Mouse (Mus musculus) neural tube, embryonic 13.5 days (tissue): ENCODE data around the gene Csf1. TPM values are rescaled to one million over a fixed set of nuclear protein-coding genes. Genes with fewer than 3 reads are reported as not detected.
A peak's percentile ranks its signal among the peaks of the same experiment; 100 is the strongest.

ENCODE experiments used
- ATAC-seq: fragments of 200-750 bp; cut with Nextera tagmentation; 2 replicates; pipeline ENCODE4 v1.8.0; 2017; ENCODE audit warnings: low read depth, mild to moderate bottlenecking, moderate TSS enrichment, moderate library complexity
- H3K27ac ChIP-seq: fragments of 300-500 bp; sonication (generic); replicated peaks from 2 replicates; pipeline ENCODE4 v1.5.1; 2015; ENCODE audit warnings: moderate library complexity, mild to moderate bottlenecking, inconsistent platforms
- H3K27me3 ChIP-seq: fragments of 300-500 bp; sonication (generic); 2 replicates; pipeline ENCODE4 v1.6.1; 2015; ENCODE audit warnings: mild to moderate bottlenecking, inconsistent platforms
- H3K36me3 ChIP-seq: fragments of 300-500 bp; sonication (generic); 2 replicates; pipeline ENCODE4 v1.6.1; 2015; ENCODE audit warnings: mild to moderate bottlenecking, inconsistent platforms
- H3K4me1 ChIP-seq: fragments of 300-500 bp; sonication (generic); replicated peaks from 2 replicates; pipeline ENCODE4 v1.6.1; 2015; ENCODE audit warnings: inconsistent platforms
- H3K4me2 ChIP-seq: fragments of 300-500 bp; sonication (generic); 2 replicates; pipeline ENCODE4 v1.6.1; 2015; ENCODE audit warnings: inconsistent platforms, mild to moderate bottlenecking, moderate library complexity
- H3K4me3 ChIP-seq: fragments of 300-500 bp; sonication (generic); 2 replicates; pipeline ENCODE4 v1.5.1; 2015; ENCODE audit warnings: mild to moderate bottlenecking, inconsistent platforms
- H3K9ac ChIP-seq: fragments of 300-500 bp; sonication (generic); 2 replicates; pipeline ENCODE4 v1.6.1; 2015; ENCODE audit warnings: moderate library complexity, mild to moderate bottlenecking, inconsistent platforms
- H3K9me3 ChIP-seq: fragments of 300-500 bp; sonication (generic); 2 replicates; pipeline ENCODE4 v1.6.1; 2016; ENCODE audit warnings: inconsistent platforms
- WGBS: fragments of 180-500 bp; shearing (Covaris S2); methylation state at CpG from one replicate; pipeline ENCODE4 v1.1.7; 2015; 5-methylcytosine and 5-hydroxymethylcytosine counted together
- polyA plus RNA-seq: library from polyadenylated mRNA; unstranded; fragments of >200 nt; fragmentation: Nextera tagmentation; extraction: Ambion mirVana; gene quantifications from 2 replicates; pipeline ENCODE4 v1.2.1, GENCODE M21; 2015

Csf1 gene
- polyA plus RNA-seq, 1 experiment from 2014 or later = 7.9 TPM

DNA sequence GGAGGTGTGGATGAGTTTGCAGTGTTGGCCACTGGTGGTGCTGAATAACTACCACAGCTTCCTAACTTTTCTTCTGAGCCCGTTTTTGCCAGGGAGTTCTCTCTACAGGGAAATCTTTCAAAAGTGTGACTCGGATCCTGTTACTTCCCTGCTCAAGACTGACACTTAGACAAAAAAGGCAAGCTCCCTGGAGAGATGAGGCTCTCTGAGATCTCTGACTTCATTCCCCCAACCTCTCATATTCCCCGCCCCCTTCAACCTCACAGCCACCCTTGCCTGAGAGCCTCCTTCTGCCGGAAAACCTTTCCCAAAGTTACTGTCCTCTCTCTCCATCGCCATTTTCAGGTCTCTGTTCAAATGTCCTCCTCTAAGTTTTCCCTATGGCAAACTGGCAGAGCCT, 14.8 kb upstream of the Csf1 start:
- Histone ChIP-seq H3K36me3 (no peaks in the 10 kb centered on the region), H3K9me3 (no peaks in the 10 kb centered on the region), H3K4me2 (no peak overlapping the region), H3K27me3 (no peaks in the 10 kb centered on the region), H3K4me3 (no peak overlapping the region), H3K4me1 (peaks cover 17% of the 10 kb centered on the region), H3K27ac (no peak overlapping the region), H3K9ac (no peak overlapping the region)
- 58% methylated on average over 5 of the region's 5 CpGs for WGBS
- ATAC-seq = no peak

DNA sequence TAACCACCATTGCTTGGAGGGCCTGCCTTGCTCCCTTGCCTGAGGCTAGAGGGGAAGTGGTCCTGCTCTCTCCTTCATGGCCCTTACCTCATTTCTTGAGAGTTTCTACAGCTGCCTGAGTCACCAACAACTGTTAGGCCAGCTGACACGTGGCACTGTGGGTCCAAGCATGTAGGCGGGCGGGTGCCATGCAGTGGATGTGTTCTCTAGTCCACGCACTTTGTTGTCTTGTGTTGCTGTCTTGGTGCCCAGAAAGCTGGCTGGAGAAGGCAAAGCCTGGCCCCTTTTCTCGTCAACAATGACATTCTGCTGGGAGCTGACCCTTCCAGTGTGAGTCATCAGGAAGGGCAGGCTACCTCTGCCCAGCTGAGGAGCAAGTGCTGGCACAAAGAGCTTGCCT, 12.6 kb upstream of the Csf1 start:
- H3K4me2 ChIP-seq = no peak overlapping the region
- H3K4me3 ChIP-seq = no peak overlapping the region
- WGBS = 76% methylated on average over 5 of the region's 5 CpGs
- no peak overlapping the region for H3K27ac ChIP-seq
- no peak overlapping the region for H3K9ac ChIP-seq
- H3K36me3 ChIP-seq = no peaks in the 10 kb centered on the region
- H3K4me1 ChIP-seq = peaks cover 23% of the 10 kb centered on the region
- H3K9me3 ChIP-seq = no peaks in the 10 kb centered on the region
- ATAC-seq = no peak
- no peaks in the 10 kb centered on the region for H3K27me3 ChIP-seq

DNA sequence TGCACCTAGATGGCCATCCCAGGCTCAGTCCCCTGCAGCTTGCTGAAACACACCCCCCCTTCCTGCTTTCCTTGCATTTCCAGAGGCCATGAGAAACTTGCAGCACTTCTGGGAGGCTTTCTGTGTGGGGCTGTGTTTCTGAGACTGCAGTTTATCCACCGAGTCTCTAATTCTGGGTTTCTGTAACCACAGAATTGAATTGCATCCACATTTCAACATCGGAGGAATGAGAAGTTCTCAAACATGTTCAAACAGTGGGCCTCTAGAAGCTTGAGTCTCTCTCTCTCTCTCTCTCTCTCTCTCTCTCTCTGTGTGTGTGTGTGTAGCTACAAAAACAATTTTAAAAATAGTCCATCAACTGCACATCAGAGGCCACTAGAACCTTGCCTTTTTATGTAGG, 9.4 kb upstream of the Csf1 start:
- Histone ChIP-seq H3K9me3 (no peaks in the 10 kb centered on the region), H3K9ac (no peak overlapping the region), H3K4me2 (no peak overlapping the region), H3K27ac (no peak overlapping the region), H3K36me3 (no peaks in the 10 kb centered on the region), H3K27me3 (no peaks in the 10 kb centered on the region), H3K4me3 (no peak overlapping the region), H3K4me1 (0 out of 2 replicates have a peak, but pooled peaks cover 6% of the 10 kb centered on the region)
- no peak for ATAC-seq
- 83% methylated on average over 2 of the region's 2 CpGs for WGBS

DNA sequence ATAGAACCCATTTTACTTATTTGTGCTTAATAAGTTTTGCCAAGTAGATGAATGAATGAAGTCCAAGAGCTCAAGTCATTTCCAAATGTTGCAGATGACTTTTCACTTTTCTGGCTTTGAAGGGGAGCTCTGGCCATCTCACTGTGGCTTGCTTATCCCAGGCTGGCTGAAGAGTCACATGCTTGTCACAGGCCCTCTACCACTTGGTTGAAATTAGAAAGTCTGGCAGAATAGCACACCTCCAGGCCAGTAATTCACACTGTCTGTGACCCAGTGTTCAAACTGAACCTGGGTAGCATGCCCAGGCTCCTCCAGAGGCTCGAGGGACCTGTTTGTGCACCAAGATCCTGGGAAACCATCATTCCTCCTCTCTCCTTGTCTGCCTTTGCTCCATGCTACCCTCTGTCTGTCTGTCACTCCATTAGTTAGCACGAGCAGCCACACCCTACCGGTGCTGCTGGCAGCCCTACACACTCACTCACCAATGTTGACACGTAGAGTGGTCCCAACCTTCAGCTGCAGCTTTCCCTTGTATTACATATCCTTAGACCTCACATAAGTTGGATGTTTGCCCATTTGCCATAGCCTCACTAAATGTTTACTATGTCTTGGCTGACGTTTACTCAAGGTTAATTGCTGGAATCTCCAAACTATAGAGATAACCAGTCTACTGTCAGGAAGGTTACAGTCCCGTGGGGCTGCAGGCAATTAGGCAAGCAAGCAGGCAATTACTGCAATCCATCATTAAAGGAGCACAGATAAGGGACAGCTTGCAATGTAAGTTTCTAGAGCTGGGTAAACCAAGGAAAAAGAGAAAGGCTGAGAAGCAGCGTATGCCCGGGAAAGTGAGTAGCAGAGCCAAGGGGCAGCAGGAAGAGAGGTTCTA, 8.1 kb upstream of the Csf1 start:
- Histone ChIP-seq H3K9me3 (no peaks in the 10 kb centered on the region), H3K4me2 (no peak overlapping the region), H3K36me3 (no peaks in the 10 kb centered on the region), H3K27ac (no peak overlapping the region), H3K4me1 (0 out of 2 replicates have a peak, but pooled peaks cover 6% of the 10 kb centered on the region), H3K9ac (no peak overlapping the region), H3K27me3 (no peaks in the 10 kb centered on the region), H3K4me3 (no peak overlapping the region)
- WGBS = 74% methylated on average over 8 of the region's 8 CpGs
- no peak for ATAC-seq

DNA sequence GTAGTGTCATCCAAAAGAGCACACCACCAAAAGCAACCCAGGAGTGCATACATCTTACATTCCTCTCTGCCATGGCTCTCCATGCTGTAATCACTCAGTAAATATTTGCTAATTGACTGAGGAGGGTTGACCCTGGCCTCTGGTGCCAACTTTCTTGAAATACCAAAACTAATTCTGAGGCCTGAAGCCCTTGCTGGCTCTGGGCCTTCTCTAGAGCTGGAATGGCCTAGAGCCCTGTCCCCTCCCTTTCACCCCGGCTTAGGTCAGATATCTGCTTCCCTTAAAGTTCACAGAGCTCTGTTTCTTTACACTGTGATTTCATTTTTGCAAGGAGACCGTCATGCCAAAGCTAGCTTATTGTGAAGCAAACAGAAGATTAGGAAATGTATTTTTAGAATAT, 6.5 kb upstream of the Csf1 start:
- no peak for ATAC-seq

DNA sequence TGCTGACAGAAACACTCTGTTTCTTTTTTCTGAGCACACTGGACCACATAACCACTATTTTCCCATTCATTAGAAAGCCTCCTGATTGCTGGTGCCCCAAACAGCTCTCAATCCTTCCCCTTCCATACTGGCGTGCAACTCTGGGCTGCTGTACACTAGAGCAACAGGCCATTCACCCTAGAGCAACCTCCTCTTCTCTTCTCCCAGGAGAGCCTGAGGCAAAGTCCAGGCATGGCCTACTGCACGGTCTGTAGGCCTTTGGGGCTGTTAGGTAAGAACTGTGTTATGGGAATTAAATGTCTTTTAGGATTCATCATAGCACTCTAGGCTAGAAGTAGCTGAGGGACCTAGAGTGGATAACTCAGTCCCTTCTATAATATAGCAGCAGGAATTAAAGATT, 5.7 kb upstream of the Csf1 start:
- Histone ChIP-seq H3K4me3 (no peak overlapping the region), H3K9me3 (no peaks in the 10 kb centered on the region), H3K27ac (no peak overlapping the region), H3K4me1 (peaks cover 9% of the 10 kb centered on the region), H3K4me2 (no peak overlapping the region), H3K27me3 (no peaks in the 10 kb centered on the region), H3K36me3 (no peaks in the 10 kb centered on the region), H3K9ac (no peak overlapping the region)
- WGBS = 78% methylated on average over 2 of the region's 2 CpGs
- no peak for ATAC-seq

More for the DNA sequence above, 6.5 kb upstream of the Csf1 start:
- no peaks in the 10 kb centered on the region for H3K9me3 ChIP-seq
- H3K27ac ChIP-seq = no peak overlapping the region
- H3K36me3 ChIP-seq = no peaks in the 10 kb centered on the region
- H3K4me1 ChIP-seq = 0 out of 2 replicates have a peak, but pooled peaks cover 6% of the 10 kb centered on the region
- H3K9ac ChIP-seq = no peak overlapping the region
- 73% methylated on average over 2 of the region's 2 CpGs for WGBS
- H3K27me3 ChIP-seq = no peaks in the 10 kb centered on the region
- no peak overlapping the region for H3K4me2 ChIP-seq
- H3K4me3 ChIP-seq = no peak overlapping the region

DNA sequence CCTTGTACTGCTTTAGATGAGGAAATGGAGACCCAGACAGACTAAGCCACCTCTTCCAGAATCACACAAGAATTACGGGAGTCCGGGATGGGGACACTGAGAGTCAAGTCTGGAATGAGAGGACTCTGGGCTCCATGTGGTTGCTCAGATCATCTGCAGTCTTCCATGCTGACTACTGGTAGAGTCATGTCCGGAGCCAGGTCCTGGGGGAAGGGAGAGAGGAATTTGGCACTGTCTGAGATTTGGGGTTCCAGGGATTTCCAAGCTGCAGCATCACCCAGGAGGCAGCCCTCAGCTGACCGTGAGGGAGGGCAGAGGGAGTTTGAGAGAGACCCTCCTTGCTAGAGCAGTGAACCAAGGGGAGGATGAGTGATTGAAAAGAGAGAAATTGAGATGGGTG, 3.3 kb upstream of the Csf1 start:
- H3K27me3 ChIP-seq = no peaks in the 10 kb centered on the region
- H3K27ac ChIP-seq = no peak overlapping the region
- no peak overlapping the region for H3K4me2 ChIP-seq
- H3K9ac ChIP-seq = no peak overlapping the region
- no peak overlapping the region for H3K4me3 ChIP-seq
- H3K4me1 ChIP-seq = peaks cover 28% of the 10 kb centered on the region
- no peaks in the 10 kb centered on the region for H3K9me3 ChIP-seq
- no peaks in the 10 kb centered on the region for H3K36me3 ChIP-seq
- ATAC-seq = no peak
- WGBS = 84% methylated on average over 4 of the region's 4 CpGs

DNA sequence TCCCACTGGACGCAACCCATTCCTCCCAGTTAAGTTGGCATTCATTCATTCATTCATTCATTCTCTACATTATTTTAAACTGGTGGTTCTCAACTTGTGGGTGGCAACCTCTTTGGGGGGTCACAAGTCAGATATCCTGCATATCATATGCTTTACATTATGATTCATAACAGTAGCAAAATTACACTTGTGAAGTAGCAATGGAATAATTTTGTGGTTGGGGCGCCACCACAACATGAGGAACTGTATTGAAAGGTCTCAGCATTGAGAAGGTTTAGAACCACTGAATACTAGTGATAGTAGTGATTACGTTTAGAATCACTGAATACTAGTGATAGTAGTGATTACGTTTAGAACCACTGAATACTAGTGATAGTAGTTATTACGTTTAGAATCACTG, 1.2 kb upstream of the Csf1 start:
- Histone ChIP-seq H3K27ac (no peak overlapping the region), H3K4me1 (peaks cover 37% of the 10 kb centered on the region), H3K4me3 (no peak overlapping the region), H3K4me2 (no peak overlapping the region), H3K36me3 (no peaks in the 10 kb centered on the region), H3K9ac (no peak overlapping the region), H3K27me3 (no peaks in the 10 kb centered on the region), H3K9me3 (no peaks in the 10 kb centered on the region)
- ATAC-seq = no peak
- 95% methylated on average over 5 of the region's 5 CpGs for WGBS

DNA sequence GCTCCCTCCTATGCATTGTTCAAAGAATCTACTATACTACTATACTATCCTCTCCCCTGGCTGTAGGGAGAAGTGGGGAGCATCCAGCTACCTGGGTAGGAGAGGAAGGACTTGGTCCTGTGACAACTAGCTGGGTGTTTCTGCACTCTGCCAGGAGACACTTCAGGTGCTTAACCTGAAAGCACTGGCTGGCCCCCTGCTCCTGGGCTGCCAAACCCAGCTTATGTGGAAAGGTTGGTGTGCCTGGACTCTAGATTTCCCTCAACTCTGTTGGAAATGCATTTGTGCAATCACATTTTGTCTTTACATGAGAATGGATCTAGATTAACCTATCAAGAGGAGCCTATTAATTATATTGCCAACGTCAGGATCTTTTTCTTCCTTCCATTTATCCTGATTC, 502 bp upstream of the Csf1 start:
- peaks cover 37% of the 10 kb centered on the region for H3K4me1 ChIP-seq
- WGBS = 25% methylated on average over 1 of the region's 1 CpGs
- peak overlapping the region; percentile 94 for H3K4me2 ChIP-seq
- H3K9me3 ChIP-seq = no peaks in the 10 kb centered on the region
- H3K36me3 ChIP-seq = no peaks in the 10 kb centered on the region
- no peak overlapping the region for H3K4me3 ChIP-seq
- H3K27me3 ChIP-seq = no peaks in the 10 kb centered on the region
- ATAC-seq = no peak
- H3K9ac ChIP-seq = peak overlapping the region; percentile 88; the same call in 1 of the 2 replicates
- H3K27ac ChIP-seq = peak overlapping the region; percentile 85

DNA sequence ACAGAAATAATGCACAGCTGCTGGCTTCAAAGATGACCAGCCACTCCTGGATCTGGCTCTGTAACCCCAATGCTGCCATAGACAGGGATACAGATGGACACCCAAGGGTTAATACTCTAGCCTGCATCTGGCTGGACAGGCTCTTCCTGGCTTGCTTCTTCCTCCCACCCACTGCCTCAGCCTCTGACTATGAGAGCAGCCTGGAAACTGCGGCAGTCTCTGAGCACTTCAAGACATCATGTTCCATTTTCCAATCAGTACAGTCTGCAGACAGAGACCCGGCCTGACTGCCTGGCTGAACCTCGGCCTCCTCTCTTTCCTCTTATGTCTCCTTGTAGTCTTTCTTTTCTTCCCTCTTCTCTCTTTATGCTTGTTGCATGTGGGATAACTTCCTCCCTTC, 1.6 kb downstream of the Csf1 start:
- WGBS = 36% methylated on average over 3 of the region's 3 CpGs
- no peak for ATAC-seq

DNA sequence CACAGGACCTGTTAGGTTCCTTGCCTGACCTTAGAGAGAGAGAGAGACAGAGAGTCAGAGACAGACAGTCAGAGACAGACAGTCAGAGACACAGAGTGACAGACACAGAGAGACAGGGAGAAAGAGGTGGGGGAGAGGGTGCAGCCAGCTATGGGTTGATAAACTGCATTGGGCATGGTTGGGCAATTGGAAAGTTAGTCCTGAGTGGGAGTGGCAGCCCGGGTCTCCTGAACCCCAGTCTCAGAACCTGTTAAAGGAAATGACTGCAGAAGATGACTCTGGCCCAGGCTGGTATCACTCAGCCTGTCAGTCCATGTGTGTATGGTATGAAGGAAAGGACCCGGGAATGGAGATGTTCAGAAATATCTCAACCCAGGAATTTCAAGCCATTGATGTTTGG, 2.1 kb downstream of the Csf1 start:
- H3K27ac ChIP-seq = no peak overlapping the region
- WGBS = 81% methylated on average over 2 of the region's 2 CpGs
- H3K9ac ChIP-seq = no peak overlapping the region
- no peak for ATAC-seq
- H3K27me3 ChIP-seq = no peaks in the 10 kb centered on the region
- no peaks in the 10 kb centered on the region for H3K9me3 ChIP-seq
- H3K4me1 ChIP-seq = peaks cover 37% of the 10 kb centered on the region
- H3K4me3 ChIP-seq = peak overlapping the region; percentile 67
- H3K4me2 ChIP-seq = peak overlapping the region; percentile 94
- no peaks in the 10 kb centered on the region for H3K36me3 ChIP-seq

More for the DNA sequence above, 1.6 kb downstream of the Csf1 start:
- Histone ChIP-seq H3K27me3 (no peaks in the 10 kb centered on the region), H3K9ac (peak overlapping the region; percentile 88), H3K36me3 (no peaks in the 10 kb centered on the region), H3K4me2 (peak overlapping the region; percentile 94), H3K27ac (no peak overlapping the region), H3K9me3 (no peaks in the 10 kb centered on the region), H3K4me3 (peak overlapping the region; percentile 67), H3K4me1 (peaks cover 37% of the 10 kb centered on the region)

DNA sequence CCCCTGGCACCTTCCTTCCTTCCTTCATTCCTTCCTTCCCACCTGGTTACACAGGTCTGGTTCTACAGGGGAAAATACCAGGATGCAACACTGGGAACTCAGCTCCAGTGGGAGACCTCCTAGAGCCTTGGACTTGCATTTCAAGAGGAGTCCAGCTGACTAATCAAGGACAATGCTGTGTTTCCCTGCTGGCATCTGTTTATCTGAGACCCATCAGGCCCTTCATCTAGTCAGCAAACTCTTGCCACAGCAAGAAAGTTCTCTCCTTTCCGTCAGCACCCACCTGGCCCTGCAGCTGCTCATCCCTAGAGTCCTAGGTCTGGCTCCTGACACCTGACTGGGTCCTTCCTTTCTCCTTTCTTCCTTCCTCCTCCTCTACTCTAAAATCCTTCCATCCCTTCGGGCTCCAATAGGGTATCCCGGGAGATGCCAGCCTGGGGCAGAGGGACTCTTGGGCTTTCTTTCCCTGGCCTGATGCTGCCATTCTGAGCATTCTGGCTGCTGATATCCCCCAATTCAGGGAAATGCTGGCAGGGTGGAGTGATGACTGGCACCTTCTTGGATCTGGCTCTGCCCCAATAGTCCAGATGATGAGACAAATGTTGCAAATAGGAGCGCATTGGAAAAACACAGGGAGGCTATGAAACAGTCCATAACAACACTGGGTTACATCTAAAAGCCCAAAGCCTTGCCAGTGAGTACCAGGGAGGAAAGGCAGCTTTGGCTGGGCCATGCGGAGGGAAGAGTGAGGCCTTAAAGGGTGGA, 2.7 kb downstream of the Csf1 start:
- WGBS = 84% methylated on average over 5 of the region's 5 CpGs
- Histone ChIP-seq H3K9ac (no peak overlapping the region), H3K4me1 (peaks cover 37% of the 10 kb centered on the region), H3K4me3 (peak overlapping the region; percentile 67; the same call in 1 of the 2 replicates), H3K27ac (no peak overlapping the region), H3K9me3 (no peaks in the 10 kb centered on the region), H3K36me3 (peaks cover 2% of the 10 kb centered on the region; the same call in 1 of the 2 replicates), H3K27me3 (no peaks in the 10 kb centered on the region), H3K4me2 (peak overlapping the region; percentile 94; the same call in 1 of the 2 replicates)
- no peak for ATAC-seq
